Mouse (Mus musculus): ENCODE measurements around the gene Popdc3.

- TF ChIP-seq POLR2A (IDR thresholded peaks at IDR 0.05; ENCODE audit: borderline replicate concordance, control insufficient read depth, low read depth, low read length) (no peak), CTCF (IDR thresholded peaks at IDR 0.05; ENCODE audit: control insufficient read depth, insufficient read depth, low read length) (no peak)
Observed at GRCm38 (mm10) chr10:45151137-45151536, 26.8 kb upstream of the Popdc3 start.

All from bone marrow, adult 2 months (tissue).